Mouse (Mus musculus) effector memory CD4-positive, alpha-beta T cell, adult 7 months (primary cell): ENCODE data around the gene Adamts16. TPM values are rescaled to one million over a fixed set of nuclear protein-coding genes. Genes with fewer than 3 reads are reported as not detected.

Experiments
- polyA plus RNA-seq: library from polyadenylated mRNA; unstranded; fragments of 100-300 nt; shearing (Covaris generic); gene quantifications from one replicate; pipeline ENCODE4 v1.2.1, GENCODE M21; 2017

The Adamts16 gene
- polyA plus RNA-seq, result not detected

GRCm38 (mm10) chr13:70841421-70841904 lies at the start of gene Adamts16:
Gene Adamts16 (minus strand): TSS chr13:70841811.

Other genes with a start within 250 kb of the Adamts16 start
- 23.0 TPM for gene Ice1, start 204.2 kb downstream of the Adamts16 start, polyA plus RNA-seq